Mouse (Mus musculus) neural tube, embryonic 14.5 days (tissue): ENCODE results near the gene Stk11. TPM values are rescaled to one million over a fixed set of nuclear protein-coding genes. Genes with fewer than 3 reads are reported as not detected.

Source experiments
- ATAC-seq: fragments of 200-750 bp; cut with Nextera tagmentation; 2 replicates; pipeline ENCODE4 v1.8.0; 2017; ENCODE audit warnings: low read depth, mild to moderate bottlenecking, moderate TSS enrichment, moderate library complexity
- H3K27ac ChIP-seq: fragments of 300-500 bp; sonication (generic); 2 replicates; pipeline ENCODE4 v1.5.1; 2014; ENCODE audit warnings: low read depth, mild to moderate bottlenecking, control low read depth, low read length, moderate library complexity, mixed read lengths
- H3K27me3 ChIP-seq: fragments of 300-500 bp; sonication (generic); 2 replicates; pipeline ENCODE4 v1.6.1; 2014; ENCODE audit warnings: low read length; ENCODE audit not compliant: control insufficient read depth, insufficient read depth
- H3K36me3 ChIP-seq: fragments of 300-500 bp; sonication (generic); 2 replicates; pipeline ENCODE4 v1.6.1; 2014; ENCODE audit warnings: low read length, mixed read lengths; ENCODE audit not compliant: control insufficient read depth, insufficient read depth
- H3K4me1 ChIP-seq: fragments of 300-500 bp; sonication (generic); 2 replicates; pipeline ENCODE4 v1.6.1; 2014; ENCODE audit warnings: low read length; ENCODE audit not compliant: control insufficient read depth, insufficient read depth
- H3K4me2 ChIP-seq: fragments of 300-500 bp; sonication (generic); 2 replicates; pipeline ENCODE4 v1.6.1; 2014; ENCODE audit warnings: mild to moderate bottlenecking, low read depth, low read length, control low read depth
- H3K4me3 ChIP-seq: fragments of 300-500 bp; sonication (generic); 2 replicates; pipeline ENCODE4 v1.5.1; 2014; ENCODE audit warnings: low read depth, low read length, control low read depth, mixed read lengths
- H3K9ac ChIP-seq: fragments of 300-500 bp; sonication (generic); replicated peaks from 2 replicates; pipeline ENCODE4 v1.6.1; 2014; ENCODE audit warnings: low read depth, mild to moderate bottlenecking, control low read depth, low read length, mixed read lengths
- H3K9me3 ChIP-seq: fragments of 300-500 bp; sonication (generic); 2 replicates; pipeline ENCODE4 v1.6.1; 2016; ENCODE audit warnings: low read length; ENCODE audit not compliant: control insufficient read depth
- WGBS: fragments of 180-500 bp; shearing (Covaris S2); extraction: QIAGEN DNeasy Blood & Tissue Kit; methylation state at CpG from one replicate; pipeline ENCODE4 v1.1.7; 2014; 5-methylcytosine and 5-hydroxymethylcytosine counted together
- polyA plus RNA-seq: library from polyadenylated mRNA; unstranded; fragments of >200 nt; fragmentation: Nextera tagmentation; extraction: Ambion mirVana; gene quantifications from 2 replicates; pipeline ENCODE4 v1.2.1, GENCODE M21; 2014

The Stk11 gene
- polyA plus RNA-seq, 1 experiment from 2014 or later = 26.0 TPM

DNA sequence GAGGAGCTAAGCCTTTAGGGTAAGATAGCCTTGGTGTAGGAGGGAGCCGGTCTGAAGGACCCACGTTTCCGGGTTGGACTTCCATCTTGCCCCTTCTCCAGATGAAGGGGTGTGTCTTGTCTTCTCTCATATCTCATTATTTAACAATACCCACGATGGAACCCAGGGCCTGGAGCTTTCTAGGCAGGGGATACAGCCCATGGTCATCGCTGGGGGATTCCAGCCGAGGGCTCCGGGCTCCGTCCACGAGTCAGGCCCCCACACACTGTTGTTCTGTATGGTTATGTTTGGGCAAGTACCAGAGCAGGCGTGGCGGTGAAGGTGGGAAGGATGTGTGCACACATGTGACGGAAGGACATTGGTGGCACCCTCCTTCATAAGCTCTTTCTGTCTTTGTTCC lies 28.6 kb downstream of the Stk11 start:
- Histone ChIP-seq H3K4me2 (no peak overlapping the region), H3K27ac (no peak overlapping the region), H3K4me3 (no peak overlapping the region), H3K9ac (no peak overlapping the region), H3K27me3 (no peaks in the 10 kb centered on the region), H3K4me1 (peaks cover 22% of the 10 kb centered on the region), H3K36me3 (peaks cover 29% of the 10 kb centered on the region; the same call in 1 of the 2 replicates), H3K9me3 (no peaks in the 10 kb centered on the region)
- no peak for ATAC-seq
- 93% methylated on average over 12 of the region's 12 CpGs for WGBS

GRCm38 (mm10) chr10:80144864-80145838 lies 29.5 kb downstream of the Stk11 start:
- no peak overlapping the region; the same call in 1 of the 2 replicates for H3K9ac ChIP-seq
- peaks cover 22% of the 10 kb centered on the region for H3K4me1 ChIP-seq
- no peaks in the 10 kb centered on the region for H3K9me3 ChIP-seq
- no peak overlapping the region for H3K4me3 ChIP-seq
- H3K4me2 ChIP-seq = no peak overlapping the region; the same call in 1 of the 2 replicates
- 70% methylated on average over 20 of the region's 20 CpGs for WGBS
- no peak overlapping the region for H3K27ac ChIP-seq
- H3K27me3 ChIP-seq = no peaks in the 10 kb centered on the region
- no peak for ATAC-seq
- H3K36me3 ChIP-seq = peaks cover 29% of the 10 kb centered on the region; the same call in 1 of the 2 replicates

GRCm38 (mm10) chr10:80145896-80146295 lies 30.3 kb downstream of the Stk11 start:
- Histone ChIP-seq H3K27ac (no peak overlapping the region), H3K27me3 (no peaks in the 10 kb centered on the region), H3K9me3 (no peaks in the 10 kb centered on the region), H3K9ac (no peak overlapping the region), H3K4me2 (no peak overlapping the region; the same call in 1 of the 2 replicates), H3K4me1 (peaks cover 22% of the 10 kb centered on the region), H3K36me3 (peaks cover 29% of the 10 kb centered on the region; the same call in 1 of the 2 replicates), H3K4me3 (no peak overlapping the region)
- ATAC-seq = no peak
- 89% methylated on average over 6 of the region's 6 CpGs for whole genome bisulfite sequencing

DNA sequence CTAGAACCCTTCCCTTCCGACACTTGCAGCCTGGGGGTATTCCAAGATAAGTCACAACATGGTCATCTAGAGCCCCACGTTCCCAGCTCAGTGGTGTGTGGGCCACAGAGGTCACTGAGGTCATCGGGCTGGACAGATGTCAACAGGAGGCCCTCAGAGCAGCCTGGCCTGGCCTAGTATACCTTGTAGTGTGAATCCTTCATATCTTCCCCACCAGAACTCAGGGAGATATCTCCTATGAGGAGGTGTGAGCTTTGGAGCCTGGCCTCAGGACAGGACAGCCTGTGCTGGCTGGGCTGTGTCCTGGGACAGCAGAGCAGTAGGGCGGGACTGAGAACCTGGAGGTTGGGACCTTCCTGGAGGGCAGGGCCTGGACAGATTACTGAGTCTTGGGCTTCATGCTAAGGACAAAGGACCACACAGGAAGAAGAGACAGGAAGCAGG lies 31.0 kb downstream of the Stk11 start:
- Histone ChIP-seq H3K27me3 (no peaks in the 10 kb centered on the region), H3K9ac (no peak overlapping the region), H3K36me3 (peaks cover 31% of the 10 kb centered on the region; the same call in 1 of the 2 replicates), H3K9me3 (no peaks in the 10 kb centered on the region), H3K4me2 (no peak overlapping the region), H3K4me1 (peaks cover 20% of the 10 kb centered on the region), H3K27ac (no peak overlapping the region), H3K4me3 (no peak overlapping the region)
- WGBS = 80% methylated on average over 4 of the region's 4 CpGs
- no peak for ATAC-seq

DNA sequence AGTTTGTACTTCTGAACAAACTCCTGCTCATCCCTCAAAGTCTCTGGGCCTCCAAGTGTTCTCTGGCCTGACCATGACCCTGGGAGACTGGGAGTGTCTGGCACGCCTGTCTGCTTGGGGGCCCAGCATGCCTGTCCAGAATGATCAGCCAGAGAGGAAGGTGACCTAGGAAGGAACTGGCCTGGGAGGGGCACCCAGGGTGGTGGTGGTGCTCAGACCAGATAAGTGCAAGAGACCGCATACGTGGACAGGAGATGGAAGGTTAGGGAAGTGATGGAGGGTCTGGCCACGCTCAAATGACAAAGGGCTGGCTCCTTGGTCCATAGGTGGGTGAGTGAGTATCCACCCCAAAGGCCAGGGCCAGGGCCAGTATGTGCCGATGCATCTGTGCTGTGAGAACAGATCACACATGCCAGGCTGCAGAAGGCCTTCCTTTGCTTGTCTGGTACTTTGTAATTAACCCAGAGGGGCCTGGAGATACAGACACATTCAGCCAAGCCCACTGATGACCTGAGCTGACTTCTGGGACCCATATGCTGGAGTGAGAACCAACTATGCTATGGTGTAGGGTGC lies 31.6 kb downstream of the Stk11 start:
- H3K36me3 ChIP-seq = peaks cover 37% of the 10 kb centered on the region; the same call in 1 of the 2 replicates
- H3K9ac ChIP-seq = peak overlapping the region; percentile 100
- no peaks in the 10 kb centered on the region for H3K27me3 ChIP-seq
- peaks cover 26% of the 10 kb centered on the region for H3K4me1 ChIP-seq
- H3K27ac ChIP-seq = peak overlapping the region; percentile 100
- 77% methylated on average over 5 of the region's 5 CpGs for WGBS
- no peaks in the 10 kb centered on the region for H3K9me3 ChIP-seq
- no peak for ATAC-seq
- peak overlapping the region; percentile 98; the same call in 1 of the 2 replicates for H3K4me2 ChIP-seq
- peak overlapping the region; percentile 99 for H3K4me3 ChIP-seq

DNA sequence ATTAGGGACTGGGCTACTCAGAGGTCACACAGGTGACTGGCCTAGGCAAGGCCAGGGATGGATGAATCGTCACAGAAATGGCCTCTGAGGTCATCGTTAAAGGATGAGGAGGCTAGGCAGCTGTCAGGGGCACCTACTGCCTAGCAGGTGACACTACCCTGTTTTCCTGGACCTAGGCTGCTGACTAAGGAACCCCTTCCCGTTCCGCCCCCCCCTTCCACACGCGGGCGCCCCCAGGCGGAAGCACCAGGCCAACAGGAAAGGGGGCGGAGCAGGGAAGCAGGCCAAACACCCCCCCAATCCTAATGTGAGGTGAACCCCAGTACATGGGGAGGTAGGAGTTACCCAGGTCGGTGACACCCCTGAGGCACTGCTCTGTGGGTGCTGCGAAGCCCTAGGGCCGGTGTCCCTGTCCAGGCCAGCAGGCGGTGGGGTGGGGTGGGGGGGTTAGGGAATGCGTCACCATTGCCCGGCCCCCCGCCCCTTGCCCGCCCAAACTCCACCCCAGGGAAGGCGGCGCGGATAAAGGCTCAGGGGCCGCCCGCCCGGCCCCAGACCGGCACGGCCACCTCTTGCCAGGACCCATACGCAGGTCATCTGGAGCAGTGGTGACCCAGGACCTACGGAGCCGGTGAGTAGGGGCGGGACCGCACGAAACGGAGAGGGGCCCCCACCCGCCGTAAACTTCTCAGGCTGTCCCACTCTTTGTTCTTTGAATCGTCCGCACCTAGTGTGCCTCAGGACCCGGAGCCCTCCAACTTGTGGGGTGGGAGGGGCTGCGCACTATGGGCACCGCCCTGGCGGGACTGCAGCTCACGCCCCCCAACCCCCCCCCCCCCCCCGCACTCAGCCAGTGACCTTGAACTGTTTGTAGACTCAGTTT lies 32.4 kb downstream of the Stk11 start, which contains the start of gene Midn:
Midn (plus strand) TSS at position 554 of the 883 bp plus-strand sequence.
- WGBS = under 1% methylated on average over 39 of the region's 42 CpGs
- H3K4me3 ChIP-seq = peak within 1 kb of the TSS; percentile 99
- H3K4me2 ChIP-seq = peak within 1 kb of the TSS; percentile 98
- peak; percentile 15 for ATAC-seq
- H3K27ac ChIP-seq = peak within 1 kb of the TSS; percentile 100
- H3K9ac ChIP-seq = peak within 1 kb of the TSS; percentile 100
- H3K9me3 ChIP-seq = no peaks in the 10 kb centered on the region
- H3K27me3 ChIP-seq = no peaks in the 10 kb centered on the region
- peaks cover 29% of the 10 kb centered on the region for H3K4me1 ChIP-seq
- peaks cover 44% of the 10 kb centered on the region for H3K36me3 ChIP-seq

- Histone ChIP-seq H3K9me3 (no peaks in the 10 kb centered on the region), H3K4me1 (peaks cover 32% of the 10 kb centered on the region), H3K4me3 (peak overlapping the region; percentile 99), H3K27ac (peak overlapping the region; percentile 100), H3K9ac (peak overlapping the region; percentile 100), H3K4me2 (peak overlapping the region; percentile 98), H3K27me3 (no peaks in the 10 kb centered on the region), H3K36me3 (peaks cover 48% of the 10 kb centered on the region)
- WGBS = under 1% methylated on average over 56 of the region's 57 CpGs
- ATAC-seq = peak; percentile 44
Observed at GRCm38 (mm10) chr10:80148610-80149290, 33.1 kb downstream of the Stk11 start.
